Mouse (Mus musculus): ENCODE measurements around the gene Strip2.

DNA sequence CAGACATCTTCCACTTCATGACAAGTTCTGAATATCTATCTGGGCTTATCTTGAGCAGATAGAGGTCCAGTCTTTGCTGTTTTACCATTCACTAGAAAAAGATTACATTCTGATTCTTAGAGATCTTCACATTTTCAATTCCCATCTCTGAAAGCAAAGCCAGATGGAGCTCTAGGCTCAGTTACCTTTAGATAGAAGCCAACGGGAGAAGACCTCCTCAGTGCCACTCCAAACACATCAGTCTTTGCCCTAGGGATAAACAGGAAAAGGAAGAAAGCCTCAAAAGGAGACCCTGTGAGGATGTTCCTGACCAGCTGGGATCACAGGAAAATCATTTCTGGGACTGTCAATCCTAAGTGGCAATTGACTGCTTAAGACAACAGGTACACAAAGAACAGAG, 3.1 kb upstream of the Strip2 start:
- TF ChIP-seq CTCF (IDR thresholded peaks at IDR 0.05 in 2 of 3, conservative IDR thresholded peaks at IDR 0.05 in 1 of 3; ENCODE audit: control insufficient read depth in 1 of 3, insufficient read depth in 1 of 3, low read depth in 2 of 3, low read length in 3 of 3, poor library complexity in 1 of 3, severe bottlenecking in 1 of 3) (no peak), BHLHE40 (IDR thresholded peaks at IDR 0.05; ENCODE audit: borderline replicate concordance, low read depth, low read length) (no peak), POLR2A (IDR thresholded peaks at IDR 0.05; ENCODE audit: control insufficient read depth in 1 of 2, insufficient read depth in 1 of 2, low read depth in 1 of 2, low read length in 2 of 2, poor library complexity in 1 of 2) (no peak), MAX (IDR thresholded peaks at IDR 0.05; ENCODE audit: low read length) (no peak), EP300 (IDR thresholded peaks at IDR 0.05; ENCODE audit: low read depth in 1 of 2, low read length in 2 of 2) (no peak), SIN3A (IDR thresholded peaks at IDR 0.05; ENCODE audit: low read length) (no peak), E2F4 (IDR thresholded peaks at IDR 0.05; ENCODE audit: borderline replicate concordance, low read depth, low read length) (no peak), RAD21 (IDR thresholded peaks at IDR 0.05; ENCODE audit: low read depth, low read length) (no peak; the same call in 1 of the 2 replicates), ZC3H11A (IDR thresholded peaks at IDR 0.05; ENCODE audit: low read depth, low read length) (no peak)
